Mouse (Mus musculus) liver, adult 2 months (tissue): ENCODE data around the gene Msrb3.

Experiments used
- CTCF ChIP-seq: fragments of 200-500 bp; IDR thresholded peaks from 2 replicates; pipeline ENCODE4 v1.5.1; 2011; ENCODE audit warnings: low read depth, low read length, control low read depth
- POLR2A ChIP-seq: fragments of 200-500 bp; IDR thresholded peaks from 2 replicates; pipeline ENCODE4 v1.6.1; 2011; ENCODE audit warnings: low read length, control low read depth; ENCODE audit not compliant: insufficient read depth; ENCODE audit errors: extremely low read depth

GRCm38 (mm10) chr10:120810053-120810696 lies 88.7 kb downstream of the Msrb3 start:
- TF ChIP-seq CTCF (no peak), POLR2A (no peak)
